Mouse (Mus musculus) frontal cortex, adult 2 months (tissue): Measurements from ENCODE around the gene Fan1. TPM values are rescaled to one million over a fixed set of nuclear protein-coding genes. Genes with fewer than 3 reads are reported as not detected.

Experiments
- DNase-seq, 2 experiments: peaks; one replicate each; pipeline ENCODE4 v3.0.0; 2022; ENCODE audit warnings: low spot score in 1 of 2; ENCODE audit errors: extremely low spot score in 1 of 2
- polyA plus RNA-seq: library from polyadenylated mRNA; depleted of rRNA; stranded (reverse); fragments of >200 nt; gene quantifications from 2 replicates; pipeline ENCODE4 v1.2.3, GENCODE M21; 2012; rRNA removed

The Fan1 gene
- polyA plus RNA-seq, 1 experiment, result 4.2 TPM

GRCm38 (mm10) chr7:64347813-64348212 is 26.1 kb downstream of the Fan1 start:
- no peak for DNase-seq

GRCm38 (mm10) chr7:64332686-64333085 is 41.2 kb downstream of the Fan1 start:
- no peak for DNase-seq

GRCm38 (mm10) chr7:64331309-64331708 is 42.6 kb downstream of the Fan1 start:
- DNase-seq, result no peak

- no peak for DNase-seq
These were observed 46.4 kb downstream of the Fan1 start for GRCm38 (mm10) chr7:64327486-64327885.

DNA sequence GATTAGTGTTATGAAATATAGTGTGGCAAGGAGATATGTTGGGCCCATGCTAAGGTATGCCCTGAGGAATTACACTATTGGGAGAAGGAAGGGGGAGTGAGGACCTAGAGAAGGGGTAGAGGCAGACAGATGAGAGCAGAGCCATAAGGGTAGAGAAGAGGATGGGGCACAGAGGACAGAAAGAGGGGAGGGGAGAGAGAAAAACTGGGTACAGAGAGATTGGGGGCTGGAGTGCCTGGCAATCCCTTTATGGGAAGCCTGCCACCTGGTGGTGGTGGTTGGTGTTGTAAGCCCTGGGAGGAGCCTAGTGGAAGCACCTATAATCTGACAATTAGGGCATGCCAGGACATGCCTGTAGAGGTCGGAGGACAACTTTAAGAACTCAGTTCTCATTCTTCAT is 47.0 kb downstream of the Fan1 start:
- peak; percentile 44 to 94 for DNase-seq

DNA sequence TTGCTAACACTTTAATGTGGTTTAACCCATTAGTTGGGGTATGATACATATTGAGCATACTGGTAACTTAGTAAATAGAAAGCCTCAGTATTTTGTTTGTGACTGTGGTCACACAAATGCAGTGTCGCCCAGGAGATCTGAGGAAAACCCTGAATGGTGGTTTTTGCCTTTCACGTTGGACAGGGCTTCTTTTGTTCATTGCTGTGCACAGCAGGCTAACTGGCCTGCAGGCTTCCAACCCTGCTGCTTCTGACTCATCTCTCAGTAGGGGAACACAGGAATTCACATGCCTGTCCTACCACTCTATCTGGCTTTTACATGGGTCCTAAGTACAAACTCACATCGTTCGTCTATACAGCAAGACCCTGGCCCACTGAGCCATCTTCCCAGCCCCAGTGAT is 52.2 kb downstream of the Fan1 start:
- no peak for DNase-seq

- DNase-seq, result no peak
These were observed 52.8 kb downstream of the Fan1 start for GRCm38 (mm10) chr7:64321125-64321524.

DNA sequence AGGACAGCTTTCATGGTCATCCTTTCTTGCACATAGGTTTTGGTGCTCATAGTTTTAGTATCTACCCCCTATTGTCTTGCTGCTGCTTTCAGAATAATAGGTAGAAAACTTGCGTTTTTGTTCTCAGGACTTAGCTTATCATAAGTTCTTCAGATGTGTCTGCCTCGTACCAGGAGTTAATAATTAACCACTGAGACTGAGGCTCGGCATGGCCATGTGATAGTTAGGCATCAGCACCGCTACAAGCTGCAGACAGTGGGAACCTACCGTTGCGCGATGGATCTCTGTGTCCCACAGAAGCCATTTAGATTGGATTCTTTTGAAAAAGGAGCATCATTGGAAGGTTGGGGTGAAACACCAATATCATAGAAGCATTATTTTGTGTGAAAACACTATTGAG is 61.1 kb downstream of the Fan1 start:
- DNase-seq, result no peak

- DNase-seq, result no peak
These were observed 63.1 kb downstream of the Fan1 start for GRCm38 (mm10) chr7:64310756-64311155.

DNA sequence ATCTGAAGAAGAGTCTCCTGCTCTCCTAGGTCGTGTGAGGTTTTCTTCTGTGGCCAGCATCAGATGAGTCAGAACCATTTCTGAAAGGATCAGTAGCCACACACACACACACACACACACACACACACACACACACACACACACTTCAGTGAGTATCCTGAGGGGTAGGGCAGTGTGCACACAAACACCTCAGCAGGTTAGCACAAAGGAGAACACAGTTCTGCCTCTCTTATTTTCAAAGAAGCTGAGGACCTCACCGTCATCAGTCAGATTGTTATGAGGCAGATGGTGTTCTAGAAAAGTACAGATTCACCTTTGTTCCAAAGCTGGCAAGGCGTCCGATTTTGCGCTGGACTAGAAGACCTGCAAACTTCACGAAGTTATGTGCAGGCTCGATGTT is 63.7 kb downstream of the Fan1 start:
- no peak for DNase-seq

Other genes starting within 250 kb of the Fan1 start
- gene Trpm1, start 220.3 kb downstream of the Fan1 start, polyA plus RNA-seq, result 0.27 and 0.44 TPM in 2 replicates
- 11.3 TPM in 2 replicates for gene Mtmr10, start 86.4 kb downstream of the Fan1 start, polyA plus RNA-seq
- gene Mphosph10, start 18.2 kb upstream of the Fan1 start, polyA plus RNA-seq, result 10.3 and 13.7 TPM in 2 replicates
- 62.2 and 69.6 TPM in 2 replicates for gene Mcee, start 18.5 kb upstream of the Fan1 start, polyA plus RNA-seq
- 143 and 155 TPM in 2 replicates for gene Apba2, start 127.6 kb upstream of the Fan1 start, polyA plus RNA-seq